ENCODE assay signal across 14 mouse cellular contexts in the genomic region with DNA sequence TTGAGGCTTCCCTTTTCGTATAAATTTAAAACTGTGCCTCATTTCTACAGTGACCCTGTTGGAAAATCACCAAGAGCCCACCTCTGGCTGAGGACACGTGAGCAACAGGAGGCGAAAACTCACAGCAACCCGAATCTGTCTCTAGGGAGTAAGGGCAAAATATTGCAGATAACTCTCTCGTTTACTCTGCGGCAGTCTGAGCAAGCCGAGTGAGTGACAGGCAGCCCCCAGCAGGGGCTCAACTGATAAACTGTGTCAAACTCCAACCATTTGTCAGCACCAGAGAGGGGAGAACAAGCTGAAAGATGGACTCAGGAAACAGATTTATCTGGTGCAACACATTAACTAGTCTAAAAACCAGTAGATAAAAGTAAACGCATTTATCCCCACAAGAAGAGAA.
DNase-seq lines count a peak whose midpoint lies in the region; ATAC-seq and TF ChIP-seq lines count a peak whose summit lies in the region.
"Had no signal": no experiment of that assay in that cellular context is flagged by ENCODE, and none has a peak within 500 bp of the region (broad histone marks: within the 10 kb centered on the region; RNA-seq: fewer than 3 reads in every experiment).

No protein-coding gene starts in this region.

- no peak overlapping the region for H3K9ac ChIP-seq in heart, embryonic 14.5 days (ENCODE audit: low read length)
- no peak overlapping the region for H3K9ac ChIP-seq in lung, embryonic 16.5 days (ENCODE audit: low read length)
- H3K9ac ChIP-seq in embryonic facial prominence, embryonic 14.5 days (ENCODE audit: low read depth, low read length), result no peak overlapping the region
- no peak overlapping the region for H3K9ac ChIP-seq in stomach, postnatal 0 days (ENCODE audit: low read length)

- H3K9me3 ChIP-seq in heart, embryonic 14.5 days (ENCODE audit: control insufficient read depth, low read length), result no peaks in the 10 kb centered on the region
- no peaks in the 10 kb centered on the region for H3K9me3 ChIP-seq in lung, embryonic 16.5 days (ENCODE audit: control insufficient read depth, low read length)
- no peaks in the 10 kb centered on the region for H3K9me3 ChIP-seq in embryonic facial prominence, embryonic 14.5 days (ENCODE audit: control insufficient read depth, low read length)
- no peaks in the 10 kb centered on the region for H3K9me3 ChIP-seq in stomach, postnatal 0 days (ENCODE audit: control insufficient read depth, low read length)

- WGBS in heart, embryonic 14.5 days, result 3% methylated on average over 8 of the region's 8 CpGs
- WGBS in lung, embryonic 16.5 days, result 14% methylated on average over 8 of the region's 8 CpGs
- WGBS in embryonic facial prominence, embryonic 14.5 days, result 14% methylated on average over 8 of the region's 8 CpGs
- WGBS in stomach, postnatal 0 days, result 17% methylated on average over 8 of the region's 8 CpGs

- ATAC-seq in heart, embryonic 14.5 days (ENCODE audit: insufficient number of reproducible peaks, insufficient read depth, low FRiP score, low read depth), result no peak
- no peak for ATAC-seq in lung, embryonic 16.5 days (ENCODE audit: low read depth)
- ATAC-seq in embryonic facial prominence, embryonic 14.5 days (ENCODE audit: low read depth), result no peak
- peak; percentile 59 for ATAC-seq in megakaryocyte progenitor cell, adult 5-6 weeks (replicated peaks; ENCODE audit: poor library complexity)
- ATAC-seq in megakaryocyte, adult 5-6 weeks (ENCODE audit: poor library complexity, severe bottlenecking), result no peak
- no peak for ATAC-seq in stomach, postnatal 0 days (ENCODE audit: low FRiP score, low TSS enrichment)
- ATAC-seq: CD4-positive, CD25-positive, alpha-beta regulatory T cell, adult 4 months had no signal

- TF ChIP-seq CTCF in stomach, postnatal 0 days (IDR thresholded peaks at IDR 0.05; ENCODE audit: low read depth), result no peak

- peaks cover 5 to 7% of the 10 kb centered on the region in 2 experiments; a peak in 1 of 4 replicates for H3K4me1 ChIP-seq in heart, embryonic 14.5 days (ENCODE audit: control insufficient read depth in 2 of 2, insufficient read depth in 2 of 2, low read length in 2 of 2)
- H3K4me1 ChIP-seq in lung, embryonic 16.5 days (replicated peaks; ENCODE audit: control insufficient read depth, insufficient read depth, low read length), result peaks cover 14% of the 10 kb centered on the region
- H3K4me1 ChIP-seq in embryonic facial prominence, embryonic 14.5 days (ENCODE audit: control insufficient read depth, insufficient read depth, low read length), result no peaks in the 10 kb centered on the region
- H3K4me1 ChIP-seq in stomach, postnatal 0 days (replicated peaks; ENCODE audit: control insufficient read depth, insufficient read depth), result no peaks in the 10 kb centered on the region

- no peaks in the 10 kb centered on the region for H3K36me3 ChIP-seq in heart, embryonic 14.5 days (ENCODE audit: control insufficient read depth, insufficient read depth, low read length)
- H3K36me3 ChIP-seq in lung, embryonic 16.5 days (ENCODE audit: control insufficient read depth, insufficient read depth, low read length), result no peaks in the 10 kb centered on the region
- H3K36me3 ChIP-seq in embryonic facial prominence, embryonic 14.5 days (ENCODE audit: control insufficient read depth, insufficient read depth, low read length), result no peaks in the 10 kb centered on the region
- no peaks in the 10 kb centered on the region for H3K36me3 ChIP-seq in stomach, postnatal 0 days (ENCODE audit: control insufficient read depth, insufficient read depth, low read length)

- TF ChIP-seq EP300 in stomach, postnatal 0 days (optimal IDR thresholded peaks at IDR 0.05), result no peak

- DNase-seq in heart, postnatal 4 days, result no peak
- DNase-seq in lung, postnatal 25 days (ENCODE audit: low spot score), result no peak
- DNase-seq in embryonic facial prominence, embryonic 14.5 days (ENCODE audit: low spot score), result no peak
- DNase-seq in stomach, postnatal 0 days (ENCODE audit: low spot score), result no peak
- DNase-seq: adrenal gland, postnatal 14 days; cerebellum, adult 9-10 months; gastrocnemius, postnatal 14 days; layer of hippocampus, postnatal 36 days; thymus, postnatal 25 days had no signal

- peaks cover 70% of the 10 kb centered on the region for H3K27me3 ChIP-seq in heart, embryonic 14.5 days (ENCODE audit: control insufficient read depth, insufficient read depth, low read length)
- peaks cover 17% of the 10 kb centered on the region for H3K27me3 ChIP-seq in lung, embryonic 16.5 days (ENCODE audit: control insufficient read depth, insufficient read depth, low read depth, low read length)
- H3K27me3 ChIP-seq in embryonic facial prominence, embryonic 14.5 days (replicated peaks; ENCODE audit: control insufficient read depth, insufficient read depth, low read length), result peaks cover 27% of the 10 kb centered on the region
- no peaks in the 10 kb centered on the region for H3K27me3 ChIP-seq in stomach, postnatal 0 days (ENCODE audit: control insufficient read depth, insufficient read depth, low read length)

- H3K4me3 ChIP-seq in heart, embryonic 14.5 days (ENCODE audit: control insufficient read depth in 1 of 2, insufficient read depth in 1 of 2, low read depth in 1 of 2, low read length in 2 of 2), result 0 out of 4 replicates have a peak overlapping the region, but pooled peaks have one; percentile 1 to 8
- H3K4me3 ChIP-seq in lung, embryonic 16.5 days (ENCODE audit: low read length), result 0 out of 2 replicates have a peak overlapping the region, but pooled peaks have one; percentile 8
- H3K4me3 ChIP-seq in embryonic facial prominence, embryonic 14.5 days (ENCODE audit: low read depth, low read length), result no peak overlapping the region
- no peak overlapping the region for H3K4me3 ChIP-seq in stomach, postnatal 0 days (ENCODE audit: low read depth, low read length)

- H3K4me2 ChIP-seq in heart, embryonic 14.5 days (ENCODE audit: low read length), result peak overlapping the region; percentile 48
- peak overlapping the region; percentile 32 for H3K4me2 ChIP-seq in lung, embryonic 16.5 days (ENCODE audit: low read depth, low read length)
- H3K4me2 ChIP-seq in embryonic facial prominence, embryonic 14.5 days (ENCODE audit: low read depth, low read length), result peak overlapping the region; percentile 16; the same call in 1 of the 2 replicates
- H3K4me2 ChIP-seq in stomach, postnatal 0 days (replicated peaks; ENCODE audit: low read depth), result no peak overlapping the region

- no peak overlapping the region for H3K27ac ChIP-seq in heart, embryonic 14.5 days (replicated peaks in 1 of 2; ENCODE audit: control insufficient read depth in 1 of 2, insufficient read depth in 1 of 2, low read depth in 2 of 2, low read length in 2 of 2)
- H3K27ac ChIP-seq in lung, embryonic 16.5 days (ENCODE audit: low read length), result no peak overlapping the region
- H3K27ac ChIP-seq in embryonic facial prominence, embryonic 14.5 days (replicated peaks; ENCODE audit: low read depth, low read length), result no peak overlapping the region
- H3K27ac ChIP-seq in stomach, postnatal 0 days (replicated peaks), result no peak overlapping the region

Comparison
In these comparisons a context has a peak if more than half of its experiments do, and no peak if none do; other contexts are left out.
1. H3K4me3 ChIP-seq: peak in heart, embryonic 14.5 days (2 of 2) and lung, embryonic 16.5 days (single experiment); none in embryonic facial prominence, embryonic 14.5 days (single experiment) and stomach, postnatal 0 days (single experiment).